Mouse (Mus musculus) liver, adult 2 months (tissue): ENCODE data around the gene Dtymk.

Experiments
- CTCF ChIP-seq: fragments of 200-500 bp; IDR thresholded peaks from 2 replicates; pipeline ENCODE4 v1.5.1; 2011; ENCODE audit warnings: low read depth, low read length, control low read depth
- POLR2A ChIP-seq: fragments of 200-500 bp; IDR thresholded peaks from 2 replicates; pipeline ENCODE4 v1.6.1; 2011; ENCODE audit warnings: low read length, control low read depth; ENCODE audit not compliant: insufficient read depth; ENCODE audit errors: extremely low read depth

DNA sequence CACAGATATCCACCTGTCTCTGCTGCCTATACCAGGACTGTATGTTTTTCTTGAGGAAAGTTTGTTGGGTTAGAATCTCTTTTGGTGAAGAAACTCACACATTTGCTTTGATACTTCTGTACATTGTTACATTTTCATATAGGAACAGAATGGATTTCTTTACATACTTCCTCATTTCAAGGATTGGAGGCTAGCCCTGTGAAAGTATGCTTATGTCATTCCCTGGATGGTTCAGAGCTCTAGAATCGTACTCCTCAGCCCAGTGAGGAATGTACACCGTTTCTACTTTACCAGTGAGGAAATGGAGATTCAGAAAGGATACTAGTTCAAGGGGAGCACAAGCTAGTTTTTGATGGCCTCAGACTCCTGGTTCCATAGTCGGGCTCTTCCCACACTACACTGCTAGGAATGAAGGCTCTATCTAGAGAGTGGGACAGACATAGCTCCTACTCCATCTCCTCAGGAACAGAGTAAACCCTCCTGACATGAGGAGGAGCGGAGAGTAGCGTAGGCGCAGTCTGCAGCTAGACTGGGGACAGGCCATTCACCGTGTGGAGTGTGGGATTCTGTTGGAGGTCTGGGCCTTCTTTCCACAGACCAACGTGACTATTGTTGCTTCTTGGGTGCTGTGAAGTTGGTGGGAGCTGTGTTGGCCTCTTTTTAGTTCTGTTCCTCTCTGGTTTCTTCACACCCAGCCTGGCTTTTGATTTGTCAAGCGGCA is 36.7 kb downstream of the Dtymk start:
- no peak for TF ChIP-seq POLR2A
- TF ChIP-seq CTCF: no peak
